Mouse (Mus musculus): Measurements from ENCODE around the gene Dusp10. TPM values are rescaled to one million over a fixed set of nuclear protein-coding genes. Genes with fewer than 3 reads are reported as not detected.

Gene Dusp10
- polyA plus RNA-seq, 1 experiment = 16.4 TPM

GRCm38 (mm10) chr1:184005315-184006058 is 7.6 kb upstream of the Dusp10 start:
- WGBS = 48% methylated on average over 6 of the region's 6 CpGs
- no peak for DNase-seq
- H3K4me1 ChIP-seq (ENCODE audit: control insufficient read depth, insufficient read depth, low read length) = no peaks in the 10 kb centered on the region

DNA sequence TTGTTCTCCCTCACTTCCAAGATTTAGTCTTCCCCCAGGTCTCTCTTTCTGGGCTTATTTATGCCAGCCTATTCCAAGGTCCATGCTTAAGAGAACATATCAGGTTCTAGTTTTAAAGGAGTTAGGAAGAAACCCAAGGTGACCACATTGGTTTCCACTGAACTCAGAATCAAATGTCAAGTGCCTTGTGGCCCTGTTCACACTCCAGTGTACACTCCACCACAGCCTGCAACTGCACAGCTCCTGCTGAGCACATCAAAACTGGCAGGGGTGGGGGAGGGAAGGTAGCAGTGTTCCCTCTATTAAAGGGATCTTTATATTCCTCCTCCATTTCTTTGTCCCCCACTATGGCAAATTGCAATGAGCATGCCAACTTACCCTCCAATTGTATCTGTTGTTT is 7.0 kb upstream of the Dusp10 start:
- H3K4me1 ChIP-seq (ENCODE audit: control insufficient read depth, insufficient read depth, low read length) = no peaks in the 10 kb centered on the region
- no peak for TF ChIP-seq CTCF (IDR thresholded peaks at IDR 0.05; ENCODE audit: insufficient read depth, low read length)
- no peak for TF ChIP-seq POLR2A (IDR thresholded peaks at IDR 0.05; ENCODE audit: borderline replicate concordance, extremely low read depth, low read depth, low read length)
- DNase-seq = no peak
- no peak overlapping the region for H3K4me3 ChIP-seq (replicated peaks; ENCODE audit: extremely low read depth, low read depth, low read length)

More at GRCm38 (mm10) chr1:184005315-184006058, 7.6 kb upstream of the Dusp10 start:
- H3K4me3 ChIP-seq (replicated peaks; ENCODE audit: extremely low read depth, low read depth, low read length) = no peak overlapping the region
- TF ChIP-seq POLR2A (IDR thresholded peaks at IDR 0.05; ENCODE audit: borderline replicate concordance, extremely low read depth, low read depth, low read length) (no peak), CTCF (IDR thresholded peaks at IDR 0.05; ENCODE audit: insufficient read depth, low read length) (no peak)

- no peak for TF ChIP-seq CTCF (IDR thresholded peaks at IDR 0.05; ENCODE audit: insufficient read depth, low read length)
- no peak for TF ChIP-seq POLR2A (IDR thresholded peaks at IDR 0.05; ENCODE audit: borderline replicate concordance, extremely low read depth, low read depth, low read length)
- no peak for DNase-seq
- no peaks in the 10 kb centered on the region for H3K4me1 ChIP-seq (ENCODE audit: control insufficient read depth, insufficient read depth, low read length)
- H3K4me3 ChIP-seq (replicated peaks; ENCODE audit: extremely low read depth, low read depth, low read length) = no peak overlapping the region
- 96% methylated on average over 6 of the region's 6 CpGs for WGBS
Measured at GRCm38 (mm10) chr1:184011311-184011710, 1.8 kb upstream of the Dusp10 start.

DNA sequence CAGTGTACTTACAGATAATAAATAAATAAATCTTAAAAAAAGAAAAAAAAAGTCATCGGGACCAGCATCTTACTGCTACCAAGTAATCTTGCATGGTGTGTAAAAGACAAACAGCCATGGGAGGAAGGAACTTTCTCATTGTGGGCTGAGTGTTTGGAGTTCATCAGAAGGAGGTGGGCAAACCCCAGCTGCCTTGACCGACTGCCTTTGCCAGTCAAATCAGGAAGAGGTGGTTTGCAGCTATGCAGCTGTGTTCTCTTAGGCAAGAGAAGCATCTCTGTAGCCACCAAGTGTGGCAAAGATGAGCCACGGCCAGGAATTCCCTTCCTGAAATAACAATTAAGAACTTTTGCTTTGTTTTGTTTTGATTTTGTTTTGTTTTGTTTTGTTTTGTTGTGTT is 989 bp downstream of the Dusp10 start:
- TF ChIP-seq POLR2A (IDR thresholded peaks at IDR 0.05; ENCODE audit: borderline replicate concordance, extremely low read depth, low read depth, low read length) (no peak), CTCF (IDR thresholded peaks at IDR 0.05; ENCODE audit: insufficient read depth, low read length) (no peak)
- no peak for DNase-seq
- 47% methylated on average over 3 of the region's 3 CpGs for WGBS
- Histone ChIP-seq H3K4me3 (replicated peaks; ENCODE audit: extremely low read depth, low read depth, low read length) (no peak overlapping the region), H3K4me1 (ENCODE audit: control insufficient read depth, insufficient read depth, low read length) (no peaks in the 10 kb centered on the region)

DNA sequence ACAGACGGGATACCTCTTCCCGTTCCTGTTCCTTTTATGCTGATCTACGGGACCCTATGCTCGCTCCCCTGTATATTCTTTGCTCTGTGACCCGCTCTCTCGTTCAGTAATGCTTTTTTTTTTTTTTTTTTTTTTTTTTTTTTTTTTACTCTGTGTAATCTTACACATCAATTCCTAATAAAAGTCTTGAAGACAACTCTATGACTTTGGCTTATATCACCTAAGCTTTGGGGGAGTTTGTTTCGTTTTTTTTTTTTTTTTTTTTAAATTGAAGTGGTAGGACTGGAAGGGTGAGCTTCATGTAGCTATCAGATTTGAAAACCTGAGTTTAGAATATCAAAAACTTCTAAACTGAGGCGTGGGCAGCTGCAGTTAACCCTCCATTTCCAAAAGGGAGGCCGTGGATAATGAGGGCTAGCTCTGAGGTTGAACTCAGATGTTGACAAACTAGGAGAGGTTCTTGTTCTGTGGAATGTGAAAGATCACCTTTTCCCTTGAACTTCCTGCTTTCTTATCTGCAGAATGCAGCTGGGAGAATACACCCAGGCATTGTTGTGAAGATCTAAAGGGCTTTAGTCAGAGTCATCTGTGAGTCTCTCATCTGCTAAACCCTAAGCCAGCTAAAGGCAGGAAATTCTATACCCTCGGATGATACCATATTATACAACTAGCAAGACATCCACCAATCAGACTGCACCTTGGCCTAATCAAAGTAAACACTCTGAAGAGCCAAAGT is 3.1 kb downstream of the Dusp10 start:
- TF ChIP-seq POLR2A (IDR thresholded peaks at IDR 0.05; ENCODE audit: borderline replicate concordance, extremely low read depth, low read depth, low read length) = no peak
- TF ChIP-seq CTCF (IDR thresholded peaks at IDR 0.05; ENCODE audit: insufficient read depth, low read length) = no peak
- DNase-seq = no peak

GRCm38 (mm10) chr1:184017606-184018005 is 4.5 kb downstream of the Dusp10 start:
- TF ChIP-seq POLR2A (IDR thresholded peaks at IDR 0.05; ENCODE audit: borderline replicate concordance, extremely low read depth, low read depth, low read length) (no peak), CTCF (IDR thresholded peaks at IDR 0.05; ENCODE audit: insufficient read depth, low read length) (no peak)
- Histone ChIP-seq H3K4me1 (ENCODE audit: control insufficient read depth, insufficient read depth, low read length) (no peaks in the 10 kb centered on the region), H3K4me3 (replicated peaks; ENCODE audit: extremely low read depth, low read depth, low read length) (no peak overlapping the region)
- no peak for DNase-seq
- WGBS = 76% methylated on average over 2 of the region's 2 CpGs

More for the DNA sequence above, 3.1 kb downstream of the Dusp10 start:
- Histone ChIP-seq H3K4me1 (ENCODE audit: control insufficient read depth, insufficient read depth, low read length) (no peaks in the 10 kb centered on the region), H3K4me3 (replicated peaks; ENCODE audit: extremely low read depth, low read depth, low read length) (no peak overlapping the region)
- whole genome bisulfite sequencing = 57% methylated on average over 10 of the region's 10 CpGs

DNA sequence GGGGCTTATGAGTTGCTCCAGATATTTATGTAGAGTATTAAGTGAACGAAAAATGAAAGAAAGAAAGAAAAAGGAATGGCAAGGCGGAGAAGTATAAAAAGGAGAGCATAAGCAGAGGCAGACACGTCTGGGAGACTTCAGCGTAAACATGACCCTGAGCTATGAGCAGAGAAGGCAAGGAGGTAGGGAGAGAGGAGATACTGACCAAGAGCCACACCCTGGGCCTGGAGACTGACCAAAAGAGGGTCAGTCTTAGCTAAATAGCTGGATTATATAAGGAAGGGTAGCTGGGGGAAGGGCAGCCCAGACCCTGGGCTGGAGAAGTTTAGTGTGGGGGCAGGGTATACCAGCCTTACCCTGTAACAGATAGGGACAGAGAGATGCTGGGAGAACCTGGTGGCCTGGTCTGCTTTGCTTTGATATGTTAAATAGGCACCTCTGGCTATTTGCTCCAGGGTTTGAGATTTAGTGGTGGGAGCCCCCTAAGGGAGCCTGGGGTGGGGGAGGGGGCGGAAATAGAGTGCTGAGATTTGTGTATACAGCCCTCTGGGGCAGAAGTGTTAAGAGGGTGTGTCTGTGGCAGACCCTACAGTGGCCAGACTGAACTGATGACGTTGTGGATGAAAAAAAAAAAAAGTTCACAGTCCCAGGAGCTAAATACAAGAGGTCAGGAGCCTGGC is 6.1 kb downstream of the Dusp10 start:
- no peak for TF ChIP-seq POLR2A (IDR thresholded peaks at IDR 0.05; ENCODE audit: borderline replicate concordance, extremely low read depth, low read depth, low read length)
- no peak for TF ChIP-seq CTCF (IDR thresholded peaks at IDR 0.05; ENCODE audit: insufficient read depth, low read length)
- Histone ChIP-seq H3K4me3 (replicated peaks; ENCODE audit: extremely low read depth, low read depth, low read length) (no peak overlapping the region), H3K4me1 (ENCODE audit: control insufficient read depth, insufficient read depth, low read length) (no peaks in the 10 kb centered on the region)
- WGBS = 64% methylated on average over 6 of the region's 6 CpGs
- no peak for DNase-seq

DNA sequence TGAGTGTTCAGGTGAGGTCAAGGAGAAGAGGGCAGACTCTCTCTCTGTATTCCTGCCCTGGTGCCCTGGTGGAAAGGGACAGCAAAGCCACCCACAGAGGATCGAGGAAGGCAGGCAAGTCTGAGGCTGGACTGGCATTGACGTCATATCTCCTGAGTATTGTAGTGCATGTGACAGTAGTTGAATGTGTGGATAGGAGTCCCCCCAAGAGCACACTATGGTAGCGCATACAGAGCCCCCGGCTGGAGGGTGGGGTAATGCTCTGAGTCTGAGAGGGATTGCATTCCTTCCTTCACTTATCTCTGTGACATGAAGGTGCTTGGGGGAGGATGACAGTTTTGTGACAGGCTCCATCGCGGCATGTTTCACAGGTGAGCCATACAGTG is 6.6 kb downstream of the Dusp10 start:
- no peak for DNase-seq
- H3K4me1 ChIP-seq (ENCODE audit: control insufficient read depth, insufficient read depth, low read length) = no peaks in the 10 kb centered on the region
- WGBS = 43% methylated on average over 6 of the region's 6 CpGs
- H3K4me3 ChIP-seq (replicated peaks; ENCODE audit: extremely low read depth, low read depth, low read length) = no peak overlapping the region
- TF ChIP-seq CTCF (IDR thresholded peaks at IDR 0.05; ENCODE audit: insufficient read depth, low read length) = no peak
- TF ChIP-seq POLR2A (IDR thresholded peaks at IDR 0.05; ENCODE audit: borderline replicate concordance, extremely low read depth, low read depth, low read length) = no peak

- TF ChIP-seq CTCF (IDR thresholded peaks at IDR 0.05; ENCODE audit: insufficient read depth, low read length) (no peak), POLR2A (IDR thresholded peaks at IDR 0.05; ENCODE audit: borderline replicate concordance, extremely low read depth, low read depth, low read length) (no peak)
- no peaks in the 10 kb centered on the region for H3K4me1 ChIP-seq (ENCODE audit: control insufficient read depth, insufficient read depth, low read length)
- no peak overlapping the region for H3K4me3 ChIP-seq (replicated peaks; ENCODE audit: extremely low read depth, low read depth, low read length)
- WGBS = 69% methylated on average over 2 of the region's 2 CpGs
- no peak for DNase-seq
Measured at GRCm38 (mm10) chr1:184023971-184024370, 10.9 kb downstream of the Dusp10 start.
